Comparison of ENCODE assay signal across 9 mouse cellular contexts in the genomic region with DNA sequence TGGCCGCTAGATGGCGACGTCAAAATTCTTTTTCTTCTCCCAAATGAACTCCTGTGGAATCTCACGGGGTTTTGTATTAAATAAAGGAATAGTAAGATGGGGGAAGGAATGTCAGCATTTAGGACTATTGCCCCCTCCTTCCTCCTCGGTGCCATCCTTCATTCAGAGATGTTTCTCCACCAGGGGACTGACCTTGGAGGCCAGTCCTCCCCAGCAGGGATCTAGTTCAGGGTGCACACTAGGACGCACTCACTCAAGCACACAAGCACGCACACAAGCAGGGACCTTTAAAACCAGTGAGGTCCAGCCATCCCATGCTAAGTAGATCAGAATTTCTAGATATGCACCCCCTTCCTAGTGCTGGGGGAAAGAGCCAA. TPM values are rescaled to one million over a fixed set of nuclear protein-coding genes. Genes with fewer than 3 reads are reported as not detected.
A peak's percentile ranks its signal among the peaks of the same experiment; 100 is the strongest.
DNase-seq lines count a peak whose midpoint lies in the region; ATAC-seq and TF ChIP-seq lines count a peak whose summit lies in the region.
"Not testable (repeated sequence)": the region's sequence is repeated elsewhere in the genome, so short reads cannot be mapped to it uniquely, and the experiment has no call there.
"Had no signal": no experiment of that assay in that cellular context is flagged by ENCODE, and none has a peak within 500 bp of the region (broad histone marks: within the 10 kb centered on the region; RNA-seq: fewer than 3 reads in every experiment).

No protein-coding gene starts in this region.

- not testable (repeated sequence) for H3K27me3 ChIP-seq in intestine, embryonic 15.5 days (replicated peaks); liver, embryonic 14.5 days (ENCODE audit: control insufficient read depth, insufficient read depth, low read length); stomach, postnatal 0 days (ENCODE audit: control insufficient read depth, insufficient read depth, low read length)

- not testable (repeated sequence) for H3K27ac ChIP-seq in intestine, embryonic 15.5 days; layer of hippocampus, adult 2 months; liver, embryonic 14.5 days; stomach, postnatal 0 days (replicated peaks)

- TF ChIP-seq EP300 in liver, embryonic 14.5 days (IDR thresholded peaks at IDR 0.05; ENCODE audit: low read depth); stomach, postnatal 0 days (optimal IDR thresholded peaks at IDR 0.05): not testable (repeated sequence)

- TF ChIP-seq CTCF in layer of hippocampus, adult 2 months (conservative IDR thresholded peaks at IDR 0.05) = peak; percentile 52
- peak; percentile 10; the same call in 1 of the 2 replicates for TF ChIP-seq CTCF in liver, embryonic 14.5 days (IDR thresholded peaks at IDR 0.05; ENCODE audit: low read depth)
- peak; percentile 26 for TF ChIP-seq CTCF in stomach, postnatal 0 days (IDR thresholded peaks at IDR 0.05; ENCODE audit: low read depth)

- H3K9ac ChIP-seq in intestine, embryonic 15.5 days; liver, embryonic 14.5 days (replicated peaks); stomach, postnatal 0 days (ENCODE audit: low read length): not testable (repeated sequence)

- not testable (repeated sequence) for H3K4me2 ChIP-seq in intestine, embryonic 15.5 days (replicated peaks); liver, embryonic 14.5 days (ENCODE audit: low read depth); stomach, postnatal 0 days (replicated peaks; ENCODE audit: low read depth)

- not testable (repeated sequence) for H3K4me3 ChIP-seq in intestine, embryonic 15.5 days (replicated peaks); layer of hippocampus, adult 2 months; liver, embryonic 14.5 days (ENCODE audit: insufficient read depth in 1 of 2, low read depth in 2 of 2, low read length in 2 of 2); stomach, postnatal 0 days (ENCODE audit: low read depth, low read length)

- ATAC-seq in intestine, embryonic 15.5 days = peak; percentile 53; the same call in 1 of the 2 replicates
- ATAC-seq in liver, embryonic 14.5 days (ENCODE audit: insufficient read depth); stomach, postnatal 0 days (ENCODE audit: low FRiP score, low TSS enrichment): not testable (repeated sequence)

- not testable (repeated sequence) for H3K4me1 ChIP-seq in intestine, embryonic 15.5 days (replicated peaks); liver, embryonic 14.5 days (replicated peaks; ENCODE audit: control insufficient read depth in 2 of 2, insufficient read depth in 2 of 2, low read length in 1 of 2); stomach, postnatal 0 days (replicated peaks; ENCODE audit: control insufficient read depth, insufficient read depth)

- WGBS in intestine, embryonic 15.5 days = 34% methylated on average over 6 of the region's 7 CpGs
- WGBS in liver, embryonic 14.5 days (ENCODE audit: insufficient replicate concordance) = 18% methylated on average over 2 of the region's 7 CpGs
- 15% methylated on average over 2 of the region's 7 CpGs for WGBS in stomach, postnatal 0 days

- H3K9me3 ChIP-seq in intestine, embryonic 15.5 days; liver, embryonic 14.5 days (ENCODE audit: control insufficient read depth, low read length); stomach, postnatal 0 days (ENCODE audit: control insufficient read depth, low read length): not testable (repeated sequence)

- not testable (repeated sequence) for H3K36me3 ChIP-seq in intestine, embryonic 15.5 days; liver, embryonic 14.5 days (replicated peaks; ENCODE audit: control insufficient read depth, insufficient read depth, low read depth); stomach, postnatal 0 days (ENCODE audit: control insufficient read depth, insufficient read depth, low read length)

- DNase-seq in B cell, adult 2 months = peak; percentile 45 to 56
- peak; percentile 9 to 51 for DNase-seq in cerebellum, postnatal 25 days
- DNase-seq in gastrocnemius, postnatal 25 days = peak; percentile 10
- DNase-seq in layer of hippocampus, adult 2 months (ENCODE audit: low spot score in 2 of 2) = peak in 1 of 2 experiments; percentile 18
- DNase-seq in liver, embryonic 14.5 days (ENCODE audit: low read depth in 3 of 3, low spot score in 3 of 3); stomach, postnatal 0 days (ENCODE audit: low spot score): not testable (repeated sequence)
- peak; percentile 29 to 39 for DNase-seq in natural killer cell, adult 2 months (ENCODE audit: low spot score in 2 of 2)

RNA-seq across cellular contexts. Expression of a gene that starts 26.3 kb away (rescaled TPM):
- under 1 TPM in 1 of 2 experiments, not detected in 1; 0.24 TPM for total RNA-seq in gastrocnemius, postnatal 25 days (2021)
- 0.30 and 0.69 TPM in 2 replicates for polyA plus RNA-seq in intestine, embryonic 15.5 days (2015; fragmentation: Nextera tagmentation; extraction: Ambion mirVana)
- total RNA-seq in layer of hippocampus, adult 2 months (2021) = 1 to 10 TPM in 1 of 2 experiments, under 1 TPM in 1; 0.96 to 1.3 TPM
- polyA plus RNA-seq in liver, embryonic 14.5 days (2012; rRNA removed) = not detected in 2 replicates
- not detected in 2 replicates for polyA plus RNA-seq in liver, embryonic 14.5 days (2014; fragmentation: Nextera tagmentation; extraction: Ambion mirVana)
- polyA plus RNA-seq in stomach, postnatal 0 days (2015; fragmentation: Nextera tagmentation; extraction: Ambion mirVana) = 0.05 TPM in 1 of 2 replicates, not detected in the other
- polyA plus RNA-seq: embryonic facial prominence, embryonic 13.5 days had no signal
